Mouse (Mus musculus) G1E (cell line): ENCODE measurements around the gene Ptgds. TPM values are rescaled to one million over a fixed set of nuclear protein-coding genes. Genes with fewer than 3 reads are reported as not detected.

Experiments
- ATAC-seq: 2 replicates; pipeline ENCODE4 v1.8.0; 2016; ENCODE audit warnings: mild to moderate bottlenecking; ENCODE audit not compliant: insufficient number of reproducible peaks, poor library complexity, low FRiP score, severe bottlenecking; ENCODE audit errors: extremely low read depth
- DNase-seq: peaks from one replicate; pipeline ENCODE4 v3.0.0; 2012; ENCODE audit warnings: low spot score
- H3K27me3 ChIP-seq: 2 replicates; pipeline ENCODE4 v1.6.1; 2012; ENCODE audit warnings: mild to moderate bottlenecking, low read length, inconsistent platforms; ENCODE audit not compliant: insufficient read depth
- H3K36me3 ChIP-seq: replicated peaks from 2 replicates; pipeline ENCODE3; 2012; ENCODE audit warnings: mild to moderate bottlenecking, inconsistent platforms
- H3K4me1 ChIP-seq: 2 replicates; pipeline ENCODE4 v1.6.1; 2012; ENCODE audit warnings: low read depth, low read length, inconsistent platforms, mixed read lengths; ENCODE audit not compliant: insufficient read depth
- H3K4me3 ChIP-seq: 2 replicates; pipeline ENCODE4 v1.5.1; 2012; ENCODE audit warnings: low read depth, mild to moderate bottlenecking, inconsistent platforms, low read length, moderate library complexity, mixed read lengths
- H3K9me3 ChIP-seq: replicated peaks from 2 replicates; pipeline ENCODE4 v1.6.1; 2012; ENCODE audit warnings: inconsistent platforms
- CTCF ChIP-seq: IDR thresholded peaks from 2 replicates; pipeline ENCODE4 v1.5.1; 2012; ENCODE audit warnings: low read depth, low read length, inconsistent platforms, mixed read lengths
- GATA1 ChIP-seq: IDR thresholded peaks from 2 replicates; pipeline ENCODE4 v1.6.1; 2012; ENCODE audit warnings: borderline replicate concordance, low read length, inconsistent platforms, mixed read lengths
- GATA2 ChIP-seq: IDR thresholded peaks from 2 replicates; pipeline ENCODE4 v1.6.1; 2012; ENCODE audit warnings: low read depth, low read length, inconsistent platforms, borderline replicate concordance
- POLR2AphosphoS5 ChIP-seq: IDR thresholded peaks from 2 replicates; pipeline ENCODE4 v1.6.1; 2012; ENCODE audit warnings: low read depth, low read length, inconsistent platforms; ENCODE audit not compliant: insufficient replicate concordance
- TAL1 ChIP-seq: conservative IDR thresholded peaks from 2 replicates; pipeline ENCODE4 v1.6.1; 2012; ENCODE audit warnings: low read depth, low read length, inconsistent platforms, mixed read lengths
- polyA plus RNA-seq: library from polyadenylated mRNA; stranded (reverse); fragments of >175 nt; gene quantifications from 2 replicates; pipeline ENCODE4 v1.2.3, GENCODE M21; 2012
- total RNA-seq, 2 experiments: library from RNA; stranded (forward) in 1 of 2; stranded (reverse) in 1 of 2; fragments of 200-1000 nt in 1 of 2; fragments of >200 nt in 1 of 2; fragmentation: Nextera tagmentation in 1 of 2; gene quantifications; 2 replicates each; pipeline ENCODE4 v1.2.3; 2014 to 2017

Ptgds gene
- total and polyA plus RNA-seq, 3 experiments = 0.44 TPM; not detected in 2

DNA sequence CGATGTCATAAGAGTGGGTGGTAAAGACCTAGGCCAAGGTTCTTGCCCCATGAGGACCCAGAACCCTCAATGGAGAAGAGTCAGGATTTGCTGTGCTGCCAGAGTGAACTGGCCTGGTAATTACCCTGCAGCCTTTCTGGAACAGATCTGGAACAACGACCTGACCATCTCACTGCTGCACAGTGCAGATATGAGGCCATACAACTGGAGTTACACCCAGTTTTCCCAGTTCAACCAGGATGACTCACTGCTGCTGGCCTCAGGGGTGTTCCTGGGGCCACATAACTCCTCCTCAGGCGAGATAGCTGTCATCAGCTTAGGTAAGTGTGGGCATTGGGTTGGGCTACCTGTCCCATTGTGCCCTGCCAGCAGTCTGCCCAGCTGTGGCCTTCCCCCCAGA is 32.9 kb upstream of the Ptgds start:
- Histone ChIP-seq H3K4me1 (peaks cover 51% of the 10 kb centered on the region), H3K36me3 (peaks cover 56% of the 10 kb centered on the region), H3K27me3 (no peaks in the 10 kb centered on the region), H3K9me3 (no peaks in the 10 kb centered on the region), H3K4me3 (no peak overlapping the region; the same call in 1 of the 2 replicates)
- ATAC-seq (no peak), DNase-seq (no peak)
- TF ChIP-seq GATA1 (no peak), GATA2 (no peak), CTCF (no peak), TAL1 (no peak), POLR2AphosphoS5 (no peak)

- Histone ChIP-seq H3K4me1 (peaks cover 58% of the 10 kb centered on the region), H3K27me3 (no peaks in the 10 kb centered on the region), H3K4me3 (peak within 1 kb of the TSS; percentile 88), H3K9me3 (no peaks in the 10 kb centered on the region), H3K36me3 (peaks cover 52% of the 10 kb centered on the region)
- ATAC-seq = no peak
- TF ChIP-seq CTCF = no peak
- DNase-seq = no peak
Observed at GRCm38 (mm10) chr2:25501593-25502486, 32.0 kb upstream of the Ptgds start, which contains the start of gene C8g. C8g (minus strand) TSS chr2:25501719.

- DNase-seq (peak; percentile 92), ATAC-seq (peak; percentile 61)
- peaks cover 43% of the 10 kb centered on the region for H3K36me3 ChIP-seq
- H3K4me3 ChIP-seq = peak within 1 kb of the TSS; percentile 88
- H3K27me3 ChIP-seq = no peaks in the 10 kb centered on the region
- TF ChIP-seq GATA1 (no peak), GATA2 (no peak), TAL1 (no peak), CTCF (no peak), POLR2AphosphoS5 (no peak)
- H3K4me1 ChIP-seq = peaks cover 60% of the 10 kb centered on the region
- no peaks in the 10 kb centered on the region for H3K9me3 ChIP-seq
Observed at GRCm38 (mm10) chr2:25500576-25501405, 30.9 kb upstream of the Ptgds start, which contains the start of gene Fbxw5. Fbxw5 (plus strand) TSS chr2:25500750.

GRCm38 (mm10) chr2:25500071-25500575 is 30.3 kb upstream of the Ptgds start:
- peaks cover 5% of the 10 kb centered on the region; the same call in 1 of the 2 replicates for H3K27me3 ChIP-seq
- H3K4me1 ChIP-seq = peaks cover 60% of the 10 kb centered on the region
- H3K36me3 ChIP-seq = peaks cover 36% of the 10 kb centered on the region
- TF ChIP-seq CTCF (no peak), TAL1 (no peak), POLR2AphosphoS5 (no peak), GATA2 (no peak), GATA1 (no peak)
- H3K4me3 ChIP-seq = peak overlapping the region; percentile 88
- ATAC-seq = no peak
- DNase-seq = no peak
- H3K9me3 ChIP-seq = no peaks in the 10 kb centered on the region

- Histone ChIP-seq H3K9me3 (no peaks in the 10 kb centered on the region), H3K4me3 (no peak overlapping the region), H3K36me3 (peaks cover 23% of the 10 kb centered on the region), H3K4me1 (peaks cover 57% of the 10 kb centered on the region), H3K27me3 (peaks cover 14% of the 10 kb centered on the region)
- ATAC-seq = no peak
- no peak for TF ChIP-seq GATA2
- TF ChIP-seq GATA1 = no peak
- TF ChIP-seq TAL1 = no peak
- TF ChIP-seq POLR2AphosphoS5 = no peak
- TF ChIP-seq CTCF = no peak
- no peak for DNase-seq
Observed at GRCm38 (mm10) chr2:25498622-25499478, 29.0 kb upstream of the Ptgds start.
